Mouse (Mus musculus) adipose tissue, adult 10 weeks (tissue): Measurements from ENCODE around the gene Dot1l. TPM values are rescaled to one million over a fixed set of nuclear protein-coding genes. Genes with fewer than 3 reads are reported as not detected.

ENCODE experiments used
- polyA plus RNA-seq: library from polyadenylated mRNA; stranded (reverse); fragments of 350-450 nt; fragmentation: Illumina TruSeq; extraction: RNeasy Lipid Tissue Mini Kit (QIAGEN cat#74804); gene quantifications from one replicate; pipeline ENCODE4 v1.2.3, GENCODE M21; 2014; ENCODE audit warnings: low read depth, low replicate concordance

The Dot1l gene
- 37.2 TPM for polyA plus RNA-seq

GRCm38 (mm10) chr10:80754594-80755290, at the start of gene Dot1l:
TSS of gene Dot1l (plus strand) at chr10:80755206.

DNA sequence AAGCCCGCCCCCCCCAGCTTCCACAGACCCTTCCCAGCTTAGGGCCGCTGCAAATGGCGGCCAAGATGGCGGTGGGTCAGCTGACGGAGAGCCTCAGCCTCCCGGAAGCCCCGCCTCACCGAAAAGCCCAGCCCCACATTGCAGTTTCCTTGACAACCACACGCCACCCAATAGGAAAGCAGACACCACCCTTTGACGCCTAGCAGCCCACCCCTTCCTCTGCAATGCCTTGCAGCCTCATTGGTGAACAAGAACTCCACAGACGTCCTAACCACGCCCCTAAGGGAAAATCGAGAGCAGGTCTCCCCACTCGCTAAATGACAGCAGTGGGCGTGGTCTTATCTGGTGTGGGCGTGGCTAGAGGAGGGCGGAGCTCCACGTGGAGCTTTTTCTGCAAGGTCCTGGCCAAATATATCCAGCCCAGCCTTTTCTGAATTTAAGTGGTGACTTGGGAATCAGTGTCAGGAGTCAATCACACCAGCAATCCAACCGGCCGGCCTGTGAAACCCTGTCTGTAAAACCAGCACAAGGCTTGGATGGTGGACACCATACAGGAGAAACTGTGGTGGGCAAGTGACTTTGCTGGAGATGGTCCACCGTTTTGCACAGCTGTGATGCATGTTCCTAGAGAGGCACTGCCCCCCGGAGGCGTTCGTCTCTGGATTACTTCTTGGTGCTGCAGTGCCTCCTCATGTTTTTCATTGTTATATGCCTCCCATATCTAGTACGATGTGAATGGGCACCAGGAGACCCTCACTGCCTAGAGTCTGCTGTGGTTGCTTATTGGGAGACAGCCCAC, 12.6 kb upstream of the Dot1l start, which contains the start of gene Ap3d1:
TSS of gene Ap3d1 (minus strand) at position 85 of the 799 bp plus-strand sequence.

DNA sequence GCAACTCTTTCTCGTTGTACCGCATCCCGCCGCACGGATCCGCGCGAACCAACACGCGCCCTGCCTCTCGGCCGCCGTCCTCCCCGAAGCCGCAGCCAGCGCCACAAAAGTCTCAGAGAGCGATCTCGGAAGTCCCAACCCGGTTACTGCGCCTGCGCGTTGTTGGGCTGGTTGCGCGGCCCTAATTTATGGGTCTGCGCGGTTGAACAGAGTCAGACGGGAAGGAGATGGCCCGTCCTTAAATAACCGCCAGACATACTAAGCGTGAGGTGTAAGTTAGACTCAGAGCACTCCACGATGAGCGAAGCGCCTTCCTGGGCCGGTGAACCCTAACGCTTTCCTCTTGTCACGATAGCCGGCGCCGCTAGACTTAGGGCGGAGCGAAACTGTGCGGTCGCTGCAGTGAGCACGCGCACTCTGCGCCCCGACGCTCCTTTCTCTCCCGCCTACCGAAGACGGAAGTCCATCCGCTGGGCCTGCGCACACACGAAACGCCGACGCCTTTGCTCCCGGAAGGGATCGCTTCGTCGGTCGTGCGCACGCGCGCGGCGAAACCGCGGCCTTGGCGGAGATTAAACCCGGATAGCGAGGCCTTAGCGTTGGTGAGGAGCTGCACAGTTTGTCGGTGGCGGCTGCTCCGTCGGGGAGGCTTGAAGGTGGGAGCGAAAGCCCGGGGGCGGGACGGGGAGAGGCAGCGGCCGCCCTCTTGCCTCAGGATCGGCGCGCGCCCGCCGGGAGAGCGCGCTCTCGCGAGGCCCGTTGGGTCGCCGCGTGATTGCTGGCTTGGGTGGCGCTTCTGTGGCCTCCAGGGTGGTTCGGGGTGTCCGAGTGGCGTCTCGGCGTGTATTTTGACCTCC, 43.4 kb downstream of the Dot1l start, which contains the start of the genes Sf3a2 and Plekhj1:
TSS of gene Sf3a2 (plus strand) at position 49 of the 857 bp plus-strand sequence.
TSS of gene Plekhj1 (minus strand) at position 477 of the 857 bp plus-strand sequence.

DNA sequence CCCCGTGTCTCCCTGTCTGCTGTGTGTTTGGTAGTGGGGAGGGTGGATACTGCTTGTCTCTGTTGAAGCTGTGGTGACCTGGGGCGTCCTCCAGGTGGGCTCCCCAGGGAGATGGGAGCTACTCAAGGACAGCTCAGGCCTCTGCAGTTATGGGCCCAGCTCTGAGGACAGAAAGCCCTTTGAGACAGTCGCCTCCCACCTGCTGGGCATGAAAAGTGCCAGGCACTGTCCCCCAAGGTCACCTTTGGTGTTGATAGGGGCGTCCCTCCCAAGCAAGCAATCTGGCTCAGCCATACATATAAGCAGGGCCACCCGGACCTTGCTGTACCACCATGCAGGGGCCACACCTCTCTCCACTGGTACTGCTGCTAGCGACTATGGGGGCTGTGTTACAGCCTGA, 49.9 kb downstream of the Dot1l start, which contains the start of gene Amh:
TSS of gene Amh (plus strand) at position 328 of the 400 bp plus-strand sequence.

GRCm38 (mm10) chr10:80813366-80813765, 58.4 kb downstream of the Dot1l start, which contains the start of gene Jsrp1:
TSS of gene Jsrp1 (minus strand) at chr10:80813498.

GRCm38 (mm10) chr10:80826151-80827062, 71.4 kb downstream of the Dot1l start, which contains the start of gene Oaz1:
TSS of gene Oaz1 (plus strand) at chr10:80826656.

DNA sequence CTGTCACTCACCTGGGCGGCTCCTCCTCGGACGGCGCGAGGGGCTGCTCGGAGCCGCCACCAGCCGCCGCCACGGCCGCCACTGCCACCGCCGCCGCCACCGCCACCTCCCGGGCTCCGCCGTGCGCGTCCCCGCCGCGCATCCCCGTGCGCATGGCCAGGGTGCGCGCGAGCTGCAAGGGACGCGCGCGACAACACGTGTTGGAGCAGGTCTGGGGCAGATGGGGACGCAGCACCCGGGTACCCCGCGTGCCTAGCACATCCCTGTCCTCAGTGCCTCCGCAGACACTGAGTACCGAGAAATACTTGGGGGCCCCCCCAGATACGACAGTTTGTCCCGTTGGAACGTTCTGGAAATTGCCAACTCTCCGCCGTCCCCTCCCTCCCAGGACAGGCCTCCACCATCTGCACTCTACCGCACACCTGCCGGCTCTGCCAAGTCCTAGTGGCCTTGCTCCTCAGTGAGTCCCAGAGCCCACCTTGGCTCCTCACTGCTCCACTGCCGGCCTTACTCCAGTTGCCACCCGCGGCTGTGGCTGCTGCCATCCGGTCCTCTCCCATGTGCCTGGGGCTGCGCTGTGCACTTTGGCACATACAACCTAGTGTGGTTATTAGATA, 89.0 kb downstream of the Dot1l start, which contains the start of gene Lingo3:
TSS of gene Lingo3 (minus strand) at position 109 of the 617 bp plus-strand sequence.

Other genes with a start within 250 kb of the Dot1l start
- 26.6 TPM for gene Atp8b3, start 216.1 kb upstream of the Dot1l start, polyA plus RNA-seq
- gene Rexo1, start 193.6 kb upstream of the Dot1l start, polyA plus RNA-seq: 24.3 TPM
- gene Klf16, start 177.9 kb upstream of the Dot1l start, polyA plus RNA-seq: 16.1 TPM
- gene Abhd17a, start 164.9 kb upstream of the Dot1l start, polyA plus RNA-seq: 72.8 TPM
- 49.8 TPM for gene Scamp4, start 152.3 kb upstream of the Dot1l start, polyA plus RNA-seq
- gene Adat3, start 152.3 kb upstream of the Dot1l start, polyA plus RNA-seq: 3.3 TPM
- gene Gm49322, start 149.2 kb upstream of the Dot1l start, polyA plus RNA-seq: 1.5 TPM
- gene Csnk1g2, start 132.4 kb upstream of the Dot1l start, polyA plus RNA-seq: 139 TPM
- gene Btbd2, start 98.1 kb upstream of the Dot1l start, polyA plus RNA-seq: 51.0 TPM
- gene Mknk2, start 77.1 kb upstream of the Dot1l start, polyA plus RNA-seq: 248 TPM
- 18.5 TPM for gene Mob3a, start 53.2 kb upstream of the Dot1l start, polyA plus RNA-seq
- gene Izumo4, start 53.0 kb upstream of the Dot1l start, polyA plus RNA-seq: 56.3 TPM
- 80.0 TPM for gene Ap3d1, start 12.9 kb upstream of the Dot1l start, polyA plus RNA-seq
- 31.2 TPM for gene Sf3a2, start 43.0 kb downstream of the Dot1l start, polyA plus RNA-seq
- gene Plekhj1, start 43.4 kb downstream of the Dot1l start, polyA plus RNA-seq: 48.9 TPM
- 0.19 TPM for gene Amh, start 50.0 kb downstream of the Dot1l start, polyA plus RNA-seq
- gene Jsrp1, start 58.3 kb downstream of the Dot1l start, polyA plus RNA-seq: not detected
- gene Oaz1, start 71.5 kb downstream of the Dot1l start, polyA plus RNA-seq: 485 TPM
- gene Lingo3, start 88.8 kb downstream of the Dot1l start, polyA plus RNA-seq: not detected
- gene Lsm7, start 100.0 kb downstream of the Dot1l start, polyA plus RNA-seq: 80.8 TPM
- 22.0 TPM for gene Sppl2b, start 100.1 kb downstream of the Dot1l start, polyA plus RNA-seq
- gene Tmprss9, start 116.6 kb downstream of the Dot1l start, polyA plus RNA-seq: 0.10 TPM
- gene Timm13, start 145.8 kb downstream of the Dot1l start, polyA plus RNA-seq: 135 TPM
- gene Lmnb2, start 163.0 kb downstream of the Dot1l start, polyA plus RNA-seq: 11.7 TPM
- gene Gadd45b, start 174.9 kb downstream of the Dot1l start, polyA plus RNA-seq: 7.9 TPM